Mouse (Mus musculus) adrenal gland, postnatal 4 days (tissue): Measurements from ENCODE around the gene Adamts5. TPM values are rescaled to one million over a fixed set of nuclear protein-coding genes. Genes with fewer than 3 reads are reported as not detected.

Experiments
- DNase-seq, 2 experiments: peaks; one replicate each; pipeline ENCODE4 v3.0.0; 2021 to 2022; ENCODE audit warnings: low spot score in 2 of 2, mixed read lengths in 2 of 2
- total RNA-seq, 2 experiments: library from RNA; stranded (reverse); gene quantifications; 2 replicates each; pipeline ENCODE4 v1.2.3; 2021

Adamts5 gene
- total RNA-seq, 2 experiments from 2014 or later = 8.9 to 9.8 TPM

- DNase-seq = no peak
Measured at GRCm38 (mm10) chr16:85827066-85827465, 74.6 kb downstream of the Adamts5 start.

DNA sequence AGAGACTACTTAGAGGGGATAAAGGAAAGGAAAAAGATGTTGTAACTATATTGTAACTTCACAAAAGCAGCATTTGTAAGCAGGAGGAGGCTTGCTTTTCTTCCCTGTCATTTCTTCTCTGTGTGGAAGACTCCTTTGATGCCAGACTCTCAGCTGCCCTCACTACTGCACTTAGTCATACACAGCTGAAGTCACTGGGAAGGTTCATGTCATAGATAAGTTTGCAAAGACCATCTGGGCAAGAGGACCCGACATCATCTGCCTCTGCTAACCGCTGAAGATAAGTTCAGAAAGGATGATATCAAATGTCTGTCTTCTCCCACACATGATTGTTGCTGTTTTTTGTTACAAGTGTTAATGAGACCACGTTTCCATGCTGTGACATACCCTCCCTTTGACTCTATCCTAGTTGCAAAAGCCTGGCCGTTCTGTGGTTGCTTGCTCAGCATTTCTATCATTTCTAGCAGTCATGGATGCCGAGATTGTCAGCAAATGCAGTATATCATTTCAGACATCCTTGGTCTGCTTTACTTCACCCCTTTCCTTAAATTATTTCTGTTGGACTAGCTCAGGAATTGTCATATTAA, 79.2 kb downstream of the Adamts5 start:
- no peak for DNase-seq

DNA sequence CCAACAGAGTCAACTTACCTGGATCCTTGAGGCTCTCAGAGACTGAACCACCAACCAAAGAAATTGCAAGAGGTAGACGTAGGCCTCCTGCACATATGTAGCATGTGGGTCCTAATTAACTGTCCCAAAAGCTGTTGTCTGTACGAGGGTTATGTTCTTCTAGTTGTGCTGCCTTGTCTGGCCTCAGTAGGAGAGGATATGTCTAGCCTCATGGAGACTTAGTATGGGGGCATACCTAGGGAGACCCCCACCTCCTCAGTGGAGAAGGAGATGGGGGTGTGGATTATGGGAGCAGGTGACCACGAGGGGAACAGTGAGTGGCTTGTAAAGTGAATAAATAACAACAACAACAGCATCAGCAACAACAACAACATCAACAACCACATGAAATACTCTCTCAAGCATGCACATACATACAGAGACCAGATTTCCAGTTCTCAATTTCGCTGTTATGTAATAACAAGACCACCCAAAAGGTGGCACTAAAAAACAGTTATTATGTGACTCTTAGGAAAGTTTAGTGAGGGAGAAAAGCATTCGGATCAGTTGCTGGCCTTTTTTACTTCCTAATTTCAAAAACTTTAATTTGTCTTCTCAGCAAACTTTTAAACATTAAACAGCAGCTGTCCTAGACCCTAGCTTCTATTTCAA, 81.7 kb downstream of the Adamts5 start:
- DNase-seq = no peak

GRCm38 (mm10) chr16:85814116-85814515, 87.5 kb downstream of the Adamts5 start:
- DNase-seq = no peak

GRCm38 (mm10) chr16:85807626-85808025, 94.0 kb downstream of the Adamts5 start:
- no peak for DNase-seq

DNA sequence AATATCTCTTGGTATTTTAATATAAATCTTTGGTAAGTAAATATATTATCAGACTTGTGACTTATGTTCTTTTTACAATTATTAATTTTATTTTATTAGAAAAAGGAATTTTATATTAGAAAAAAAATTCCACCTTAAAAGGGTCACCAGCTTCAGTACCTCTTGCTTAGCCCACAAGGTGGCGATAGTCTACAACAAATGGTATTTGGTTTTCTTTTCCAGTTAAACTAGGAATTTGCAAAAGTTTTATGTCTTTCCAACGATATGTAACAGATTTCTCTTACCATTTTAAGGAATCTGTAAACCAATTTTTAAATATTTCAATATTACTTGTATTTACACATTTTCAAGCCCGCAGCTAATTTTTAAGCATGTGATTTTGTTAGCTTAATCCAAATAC, 94.6 kb downstream of the Adamts5 start:
- DNase-seq = no peak

Other genes with a start within 250 kb of the Adamts5 start
- 10 to 100 TPM; 20.6 to 40.2 TPM for gene Adamts1, start 98.7 kb downstream of the Adamts5 start, total RNA-seq